Mouse (Mus musculus): ENCODE data around the gene Card9.
"Not testable (repeated sequence)": the region's sequence is repeated elsewhere in the genome, so short reads cannot be mapped to it uniquely, and the experiment has no call there.

The Card9 gene

GRCm38 (mm10) chr2:26360772-26361171 lies at the start of gene Card9:
Gene Card9 (minus strand): TSS chr2:26360918.
- no peak for DNase-seq

- peak; percentile 17 for DNase-seq
These were observed 49.4 kb upstream of the Card9 start for GRCm38 (mm10) chr2:26410091-26410490.

- no peak for DNase-seq
These were observed 48.6 kb upstream of the Card9 start for GRCm38 (mm10) chr2:26409362-26409761.

GRCm38 (mm10) chr2:26408515-26409356 lies 48.0 kb upstream of the Card9 start, which contains the start of gene Inpp5e:
Gene Inpp5e (minus strand): TSS chr2:26409203.
- peak; percentile 97 for DNase-seq

GRCm38 (mm10) chr2:26403306-26403705 lies 42.6 kb upstream of the Card9 start:
- DNase-seq: no peak

- no peak for DNase-seq
These were observed 41.5 kb upstream of the Card9 start for GRCm38 (mm10) chr2:26402265-26402664.

- DNase-seq: no peak
These were observed 40.3 kb upstream of the Card9 start for GRCm38 (mm10) chr2:26401023-26401422.

- DNase-seq: no peak
These were observed 39.6 kb upstream of the Card9 start for GRCm38 (mm10) chr2:26400296-26400695.

GRCm38 (mm10) chr2:26399647-26400046 lies 38.9 kb upstream of the Card9 start:
- no peak for DNase-seq

GRCm38 (mm10) chr2:26398978-26399377 lies 38.3 kb upstream of the Card9 start:
- DNase-seq: no peak

GRCm38 (mm10) chr2:26391617-26392016 lies 30.9 kb upstream of the Card9 start:
- DNase-seq: no peak

GRCm38 (mm10) chr2:26390954-26391353 lies 30.2 kb upstream of the Card9 start:
- DNase-seq: no peak

GRCm38 (mm10) chr2:26389154-26389690 lies 28.5 kb upstream of the Card9 start, which contains the start of the genes Entr1 and Pmpca:
Gene Entr1 (minus strand): TSS chr2:26389316.
Gene Pmpca (plus strand): TSS chr2:26389339.
- peak; percentile 88 for DNase-seq

- no peak for DNase-seq
These were observed 28.0 kb upstream of the Card9 start for GRCm38 (mm10) chr2:26388682-26389153.

- no peak for DNase-seq
These were observed 27.0 kb upstream of the Card9 start for GRCm38 (mm10) chr2:26387713-26388112.

- DNase-seq: not testable (repeated sequence)
These were observed 20.2 kb upstream of the Card9 start for GRCm38 (mm10) chr2:26380871-26381270.

- peak; percentile 85 for DNase-seq
These were observed 19.5 kb upstream of the Card9 start, which contains the start of gene Snapc4 for GRCm38 (mm10) chr2:26380131-26380771. Gene Snapc4 (minus strand): TSS chr2:26380653.

GRCm38 (mm10) chr2:26372396-26372795 lies 11.7 kb upstream of the Card9 start:
- no peak for DNase-seq

- DNase-seq: no peak
These were observed 7.9 kb upstream of the Card9 start for GRCm38 (mm10) chr2:26368572-26368971.

GRCm38 (mm10) chr2:26367911-26368310 lies 7.2 kb upstream of the Card9 start:
- DNase-seq: no peak

GRCm38 (mm10) chr2:26364738-26365465 lies 4.2 kb upstream of the Card9 start:
- no peak for DNase-seq

GRCm38 (mm10) chr2:26363481-26363880 lies 2.8 kb upstream of the Card9 start:
- no peak for DNase-seq

GRCm38 (mm10) chr2:26362991-26363390 lies 2.3 kb upstream of the Card9 start:
- DNase-seq: no peak

Data from thymus, postnatal 25 days (tissue).